Mouse (Mus musculus) spleen, embryonic (tissue): ENCODE results near the gene Slc37a1.

Experiments used
- CTCF ChIA-PET: fragments of 350-600 bp; sonication (Branson Sonifier 250); formaldehyde crosslinking; loops from one replicate; lab custom pipeline; 2022; lab: Charles Lee

Slc37a1 gene

GRCm38 (mm10) chr17:31315046-31315792, 28.6 kb downstream of the Slc37a1 start:
- CTCF ChIA-PET = no interaction called here

GRCm38 (mm10) chr17:31315993-31316392, 29.4 kb downstream of the Slc37a1 start:
- CTCF ChIA-PET = no interaction called here

- CTCF ChIA-PET = interaction anchor here (0.7 kb wide), 1 partner anchor 11 kb away, joined by 3 read pairs; no protein-coding TSS in a partner anchor
Measured at GRCm38 (mm10) chr17:31316998-31317397, 30.4 kb downstream of the Slc37a1 start.

- CTCF ChIA-PET = no interaction called here
Measured at GRCm38 (mm10) chr17:31317521-31318272, 31.1 kb downstream of the Slc37a1 start.

GRCm38 (mm10) chr17:31318906-31319767, 32.5 kb downstream of the Slc37a1 start:
- CTCF ChIA-PET = no interaction called here

GRCm38 (mm10) chr17:31321425-31321824, 34.8 kb downstream of the Slc37a1 start:
- CTCF ChIA-PET = no interaction called here

- CTCF ChIA-PET = no interaction called here
Measured at GRCm38 (mm10) chr17:31322446-31322845, 35.9 kb downstream of the Slc37a1 start.

GRCm38 (mm10) chr17:31323379-31323778, 36.8 kb downstream of the Slc37a1 start:
- CTCF ChIA-PET = no interaction called here

GRCm38 (mm10) chr17:31324227-31324626, 37.6 kb downstream of the Slc37a1 start:
- CTCF ChIA-PET = no interaction called here

GRCm38 (mm10) chr17:31325451-31326219, 39.0 kb downstream of the Slc37a1 start:
- CTCF ChIA-PET = interaction anchor here (0.5 to 0.7 kb wide), 2 partner anchors 73 to 628 kb away, joined by 3 to 8 read pairs; no protein-coding TSS in a partner anchor

GRCm38 (mm10) chr17:31326220-31326852, 39.7 kb downstream of the Slc37a1 start:
- CTCF ChIA-PET = interaction anchor here (0.7 kb wide), 1 partner anchor 627 kb away, joined by 8 read pairs; no protein-coding TSS in a partner anchor

GRCm38 (mm10) chr17:31328466-31328865, 41.9 kb downstream of the Slc37a1 start:
- CTCF ChIA-PET = interaction anchor here (0.6 kb wide), 1 partner anchor 64 kb away, joined by 3 read pairs; no protein-coding TSS in a partner anchor

- CTCF ChIA-PET = interaction anchor here (0.7 to 1.0 kb wide), 2 partner anchors 13 to 107 kb away, joined by 3 to 8 read pairs; no protein-coding TSS in a partner anchor
Measured at GRCm38 (mm10) chr17:31330622-31331021, 44.0 kb downstream of the Slc37a1 start.

- CTCF ChIA-PET = interaction anchor here (0.6 to 1.0 kb wide), 3 partner anchors 12 to 320 kb away, joined by 6 to 9 read pairs (median 8); no protein-coding TSS in a partner anchor
Measured at GRCm38 (mm10) chr17:31331273-31331672, 44.7 kb downstream of the Slc37a1 start.

GRCm38 (mm10) chr17:31331920-31332319, 45.3 kb downstream of the Slc37a1 start:
- CTCF ChIA-PET = interaction anchor here (0.5 to 0.7 kb wide), 3 partner anchors 34 to 522 kb away, joined by 4 to 9 read pairs (median 6); no protein-coding TSS in a partner anchor

GRCm38 (mm10) chr17:31332333-31332732, 45.7 kb downstream of the Slc37a1 start:
- CTCF ChIA-PET = interaction anchor here (0.5 kb wide), 1 partner anchor 522 kb away, joined by 4 read pairs; no protein-coding TSS in a partner anchor

- CTCF ChIA-PET = interaction anchor here (0.7 kb wide), 2 partner anchors 10 to 1627 kb away, joined by 8 to 16 read pairs; no protein-coding TSS in a partner anchor
Measured at GRCm38 (mm10) chr17:31334509-31335260, 48.1 kb downstream of the Slc37a1 start.

GRCm38 (mm10) chr17:31335344-31336080, 48.9 kb downstream of the Slc37a1 start:
- CTCF ChIA-PET = interaction anchor here (0.7 kb wide), 1 partner anchor 1626 kb away, joined by 16 read pairs; no protein-coding TSS in a partner anchor
